Mouse (Mus musculus): ENCODE results near the gene Tnfsf12.

DNA sequence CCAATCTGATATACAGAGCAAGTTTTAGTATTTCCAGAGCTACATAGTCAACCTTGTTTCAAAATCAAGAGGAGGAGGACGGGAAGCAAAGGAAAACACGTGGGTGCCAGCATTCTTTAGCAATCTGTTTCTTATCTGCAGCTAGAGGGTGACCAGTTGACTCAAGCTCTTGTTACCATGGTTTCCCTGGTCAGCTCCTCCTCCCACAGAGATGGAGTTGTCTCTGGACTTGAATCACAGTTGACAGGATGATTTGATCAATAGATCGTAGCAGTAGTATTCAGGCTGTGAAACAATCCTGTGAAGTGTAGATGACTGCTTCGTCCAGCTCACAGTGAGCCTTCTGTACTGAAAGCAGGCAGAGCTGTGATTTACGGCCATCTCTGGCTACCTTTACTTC lies 20.3 kb upstream of the Tnfsf12 start:
- TF ChIP-seq POLR2A (IDR thresholded peaks at IDR 0.05; ENCODE audit: control insufficient read depth, low read depth, low read length) (no peak), CTCF (IDR thresholded peaks at IDR 0.05; ENCODE audit: control insufficient read depth, insufficient read depth, insufficient replicate concordance, low read depth, low read length) (no peak)

Measured in testis, adult 2 months (tissue).